Mouse (Mus musculus): Measurements from ENCODE around the gene Ppp1r15a. TPM values are rescaled to one million over a fixed set of nuclear protein-coding genes. Genes with fewer than 3 reads are reported as not detected.
"Not testable (repeated sequence)": the region's sequence is repeated elsewhere in the genome, so short reads cannot be mapped to it uniquely, and the experiment has no call there.

The Ppp1r15a gene
- polyA plus RNA-seq, 1 experiment from 2014 or later, result 17.0 TPM

- H3K27ac ChIP-seq, result no peak overlapping the region
- no peak overlapping the region for H3K9ac ChIP-seq
- 85% methylated on average over 1 of the region's 1 CpGs for WGBS
Measured at GRCm38 (mm10) chr7:45544525-45544924, 18.5 kb upstream of the Ppp1r15a start.

GRCm38 (mm10) chr7:45540213-45540612 is 14.1 kb upstream of the Ppp1r15a start:
- H3K9me3 ChIP-seq, result no peaks in the 10 kb centered on the region
- H3K4me3 ChIP-seq (replicated peaks), result no peak overlapping the region
- H3K36me3 ChIP-seq, result no peaks in the 10 kb centered on the region
- H3K4me1 ChIP-seq (replicated peaks), result peaks cover 6% of the 10 kb centered on the region
- H3K27me3 ChIP-seq (replicated peaks), result no peaks in the 10 kb centered on the region
- no peak for ATAC-seq
- H3K9ac ChIP-seq, result no peak overlapping the region
- H3K4me2 ChIP-seq (replicated peaks), result no peak overlapping the region
- no peak overlapping the region for H3K27ac ChIP-seq
- 62% methylated on average over 2 of the region's 2 CpGs for WGBS

More at GRCm38 (mm10) chr7:45544525-45544924, 18.5 kb upstream of the Ppp1r15a start:
- Histone ChIP-seq H3K27me3 (replicated peaks) (no peaks in the 10 kb centered on the region), H3K9me3 (no peaks in the 10 kb centered on the region), H3K4me2 (replicated peaks) (no peak overlapping the region), H3K4me3 (replicated peaks) (no peak overlapping the region), H3K36me3 (no peaks in the 10 kb centered on the region), H3K4me1 (replicated peaks) (no peaks in the 10 kb centered on the region)
- ATAC-seq, result no peak

- Histone ChIP-seq H3K36me3 (no peaks in the 10 kb centered on the region), H3K9me3 (no peaks in the 10 kb centered on the region), H3K4me3 (replicated peaks) (no peak overlapping the region), H3K9ac (no peak overlapping the region), H3K4me1 (replicated peaks) (peaks cover 6% of the 10 kb centered on the region), H3K27ac (no peak overlapping the region), H3K27me3 (replicated peaks) (no peaks in the 10 kb centered on the region), H3K4me2 (replicated peaks) (no peak overlapping the region)
- 86% methylated on average over 3 of the region's 3 CpGs for WGBS
- no peak; the same call in 1 of the 2 replicates for ATAC-seq
Measured at GRCm38 (mm10) chr7:45539095-45539494, 13.0 kb upstream of the Ppp1r15a start.

- no peaks in the 10 kb centered on the region for H3K27me3 ChIP-seq (replicated peaks)
- H3K4me2 ChIP-seq (replicated peaks), result peak overlapping the region; percentile 92
- no peak overlapping the region for H3K27ac ChIP-seq
- peak; percentile 89 for ATAC-seq
- H3K4me1 ChIP-seq (replicated peaks), result peaks cover 6% of the 10 kb centered on the region
- no peaks in the 10 kb centered on the region for H3K36me3 ChIP-seq
- WGBS, result 4% methylated on average over 29 of the region's 29 CpGs
- peak overlapping the region; percentile 52 for H3K4me3 ChIP-seq (replicated peaks)
- peak overlapping the region; percentile 46; the same call in 1 of the 2 replicates for H3K9ac ChIP-seq
- H3K9me3 ChIP-seq, result no peaks in the 10 kb centered on the region
Measured at GRCm38 (mm10) chr7:45538163-45539041, 12.3 kb upstream of the Ppp1r15a start.

- H3K4me3 ChIP-seq (replicated peaks), result peak overlapping the region; percentile 52
- H3K27ac ChIP-seq, result no peak overlapping the region
- WGBS, result 82% methylated on average over 10 of the region's 10 CpGs
- peaks cover 6% of the 10 kb centered on the region for H3K4me1 ChIP-seq (replicated peaks)
- H3K9me3 ChIP-seq, result no peaks in the 10 kb centered on the region
- peak overlapping the region; percentile 92 for H3K4me2 ChIP-seq (replicated peaks)
- no peaks in the 10 kb centered on the region for H3K27me3 ChIP-seq (replicated peaks)
- H3K9ac ChIP-seq, result no peak overlapping the region
- no peaks in the 10 kb centered on the region for H3K36me3 ChIP-seq
- no peak; the same call in 1 of the 2 replicates for ATAC-seq
Measured at GRCm38 (mm10) chr7:45537602-45538001, 11.5 kb upstream of the Ppp1r15a start.

GRCm38 (mm10) chr7:45535676-45536075 is 9.6 kb upstream of the Ppp1r15a start:
- ATAC-seq, result no peak
- peaks cover 6% of the 10 kb centered on the region for H3K4me1 ChIP-seq (replicated peaks)
- no peak overlapping the region for H3K4me3 ChIP-seq (replicated peaks)
- no peaks in the 10 kb centered on the region for H3K27me3 ChIP-seq (replicated peaks)
- no peak overlapping the region for H3K27ac ChIP-seq
- 74% methylated on average over 1 of the region's 1 CpGs for WGBS
- no peaks in the 10 kb centered on the region for H3K9me3 ChIP-seq
- H3K4me2 ChIP-seq (replicated peaks), result no peak overlapping the region
- H3K9ac ChIP-seq, result no peak overlapping the region
- no peaks in the 10 kb centered on the region for H3K36me3 ChIP-seq

- Histone ChIP-seq H3K36me3 (no peaks in the 10 kb centered on the region), H3K4me1 (replicated peaks) (peaks cover 4% of the 10 kb centered on the region; the same call in 1 of the 2 replicates), H3K4me3 (replicated peaks) (no peak overlapping the region), H3K27ac (no peak overlapping the region), H3K4me2 (replicated peaks) (peak overlapping the region; percentile 24), H3K9ac (no peak overlapping the region), H3K9me3 (no peaks in the 10 kb centered on the region), H3K27me3 (replicated peaks) (no peaks in the 10 kb centered on the region)
- no peak for ATAC-seq
- WGBS, result 40% methylated on average over 2 of the region's 2 CpGs
Measured at GRCm38 (mm10) chr7:45530643-45531042, 4.6 kb upstream of the Ppp1r15a start.

- 0 out of 2 replicates have a peak overlapping the region, but pooled peaks have one; percentile 36 for H3K27ac ChIP-seq
- H3K9ac ChIP-seq, result no peak overlapping the region
- no peak for ATAC-seq
- WGBS, result 24% methylated on average over 6 of the region's 6 CpGs
- H3K27me3 ChIP-seq (replicated peaks), result no peaks in the 10 kb centered on the region
- peaks cover 14% of the 10 kb centered on the region for H3K4me1 ChIP-seq (replicated peaks)
- no peaks in the 10 kb centered on the region for H3K9me3 ChIP-seq
- no peaks in the 10 kb centered on the region for H3K36me3 ChIP-seq
- H3K4me2 ChIP-seq (replicated peaks), result peak overlapping the region; percentile 19; the same call in 1 of the 2 replicates
- no peak overlapping the region for H3K4me3 ChIP-seq (replicated peaks)
Measured at GRCm38 (mm10) chr7:45529461-45529860, 3.4 kb upstream of the Ppp1r15a start.

GRCm38 (mm10) chr7:45527169-45527568 is 1.1 kb upstream of the Ppp1r15a start:
- H3K4me3 ChIP-seq (replicated peaks); ATAC-seq; H3K27ac ChIP-seq; H3K4me2 ChIP-seq (replicated peaks); H3K9me3 ChIP-seq; H3K9ac ChIP-seq; H3K36me3 ChIP-seq; H3K27me3 ChIP-seq (replicated peaks): not testable (repeated sequence)
- H3K4me1 ChIP-seq (replicated peaks), result peaks cover 25% of the 10 kb centered on the region
- WGBS, result 89% methylated on average over 6 of the region's 6 CpGs

GRCm38 (mm10) chr7:45526474-45527120 is 529 bp upstream of the Ppp1r15a start:
- peak overlapping the region; percentile 91 for H3K27ac ChIP-seq
- no peaks in the 10 kb centered on the region for H3K9me3 ChIP-seq
- WGBS, result 26% methylated on average over 7 of the region's 7 CpGs
- H3K4me2 ChIP-seq (replicated peaks), result peak overlapping the region; percentile 83
- H3K4me3 ChIP-seq (replicated peaks), result peak overlapping the region; percentile 72
- no peaks in the 10 kb centered on the region for H3K27me3 ChIP-seq (replicated peaks)
- H3K4me1 ChIP-seq (replicated peaks), result peaks cover 25% of the 10 kb centered on the region
- H3K9ac ChIP-seq, result peak overlapping the region; percentile 84; the same call in 1 of the 2 replicates
- no peaks in the 10 kb centered on the region for H3K36me3 ChIP-seq
- no peak for ATAC-seq

GRCm38 (mm10) chr7:45524841-45525621 is 1.0 kb downstream of the Ppp1r15a start:
- no peak; the same call in 1 of the 2 replicates for ATAC-seq
- Histone ChIP-seq H3K27ac (peak overlapping the region; percentile 91; the same call in 1 of the 2 replicates), H3K4me2 (replicated peaks) (peak overlapping the region; percentile 83), H3K9ac (peak overlapping the region; percentile 84), H3K9me3 (no peaks in the 10 kb centered on the region), H3K36me3 (no peaks in the 10 kb centered on the region), H3K27me3 (replicated peaks) (no peaks in the 10 kb centered on the region), H3K4me1 (replicated peaks) (peaks cover 26% of the 10 kb centered on the region), H3K4me3 (replicated peaks) (peak overlapping the region; percentile 72)
- 20% methylated on average over 12 of the region's 12 CpGs for WGBS
